Mouse (Mus musculus) hindbrain, embryonic 13.5 days (tissue): ENCODE measurements around the gene Sowahb. TPM values are rescaled to one million over a fixed set of nuclear protein-coding genes. Genes with fewer than 3 reads are reported as not detected.

Experiments used
- ATAC-seq: fragments of 200-750 bp; cut with Nextera tagmentation; 2 replicates; pipeline ENCODE4 v1.8.0; 2017; ENCODE audit warnings: moderate TSS enrichment; ENCODE audit not compliant: low FRiP score
- H3K27ac ChIP-seq: fragments of 300-500 bp; sonication (generic); 2 replicates; pipeline ENCODE4 v1.5.1; 2015; ENCODE audit warnings: inconsistent platforms, mild to moderate bottlenecking, moderate library complexity
- H3K27me3 ChIP-seq: fragments of 300-500 bp; sonication (generic); 2 replicates; pipeline ENCODE4 v1.6.1; 2015; ENCODE audit warnings: mild to moderate bottlenecking, inconsistent platforms
- H3K36me3 ChIP-seq: fragments of 300-500 bp; sonication (generic); 2 replicates; pipeline ENCODE4 v1.6.1; 2015; ENCODE audit warnings: mild to moderate bottlenecking, inconsistent platforms
- H3K4me1 ChIP-seq: fragments of 300-500 bp; sonication (generic); replicated peaks from 2 replicates; pipeline ENCODE4 v1.6.1; 2015; ENCODE audit warnings: inconsistent platforms
- H3K4me2 ChIP-seq: fragments of 300-500 bp; sonication (generic); 2 replicates; pipeline ENCODE4 v1.6.1; 2015; ENCODE audit warnings: inconsistent platforms, mild to moderate bottlenecking, moderate library complexity
- H3K4me3 ChIP-seq: fragments of 300-500 bp; sonication (generic); 2 replicates; pipeline ENCODE4 v1.5.1; 2015; ENCODE audit warnings: mild to moderate bottlenecking, inconsistent platforms
- H3K9ac ChIP-seq: fragments of 300-500 bp; sonication (generic); 2 replicates; pipeline ENCODE4 v1.6.1; 2015; ENCODE audit warnings: mild to moderate bottlenecking, inconsistent platforms
- H3K9me3 ChIP-seq: fragments of 300-500 bp; sonication (generic); 2 replicates; pipeline ENCODE4 v1.6.1; 2016; ENCODE audit warnings: inconsistent platforms
- WGBS: fragments of 180-500 bp; shearing (Covaris S2); methylation state at CpG from one replicate; pipeline ENCODE4 v1.1.7; 2015; 5-methylcytosine and 5-hydroxymethylcytosine counted together
- polyA plus RNA-seq: library from polyadenylated mRNA; unstranded; fragments of >200 nt; fragmentation: Nextera tagmentation; extraction: Ambion mirVana; gene quantifications from 2 replicates; pipeline ENCODE4 v1.2.1, GENCODE M21; 2015

Sowahb gene
- polyA plus RNA-seq, 1 experiment from 2014 or later: not detected

DNA sequence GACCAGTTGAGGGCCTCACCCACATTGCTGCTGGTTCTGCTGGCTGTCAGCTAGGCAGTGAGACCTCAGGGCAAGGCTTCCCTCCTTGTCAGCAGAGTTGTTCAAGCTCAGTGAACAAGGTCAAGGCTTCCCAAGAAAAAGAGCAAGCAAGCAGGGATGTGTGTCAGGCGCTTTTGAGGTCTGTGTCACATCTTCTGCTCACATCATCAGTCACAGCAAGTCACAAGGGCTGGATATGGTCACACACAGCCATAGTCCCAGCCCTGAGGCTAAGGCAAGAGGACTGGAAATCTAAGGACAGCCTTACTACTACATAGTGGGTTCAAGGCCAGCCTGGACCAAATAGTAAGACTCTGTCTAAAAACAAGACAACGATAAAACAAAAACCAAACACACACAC is 50.0 kb downstream of the Sowahb start:
- no peaks in the 10 kb centered on the region for H3K27me3 ChIP-seq
- ATAC-seq: no peak
- H3K9ac ChIP-seq: no peak overlapping the region
- H3K36me3 ChIP-seq: no peaks in the 10 kb centered on the region
- 91% methylated on average over 2 of the region's 2 CpGs for WGBS
- H3K27ac ChIP-seq: no peak overlapping the region
- H3K4me3 ChIP-seq: no peak overlapping the region
- H3K4me2 ChIP-seq: no peak overlapping the region
- no peaks in the 10 kb centered on the region for H3K9me3 ChIP-seq
- peaks cover 4% of the 10 kb centered on the region; the same call in 1 of the 2 replicates for H3K4me1 ChIP-seq

DNA sequence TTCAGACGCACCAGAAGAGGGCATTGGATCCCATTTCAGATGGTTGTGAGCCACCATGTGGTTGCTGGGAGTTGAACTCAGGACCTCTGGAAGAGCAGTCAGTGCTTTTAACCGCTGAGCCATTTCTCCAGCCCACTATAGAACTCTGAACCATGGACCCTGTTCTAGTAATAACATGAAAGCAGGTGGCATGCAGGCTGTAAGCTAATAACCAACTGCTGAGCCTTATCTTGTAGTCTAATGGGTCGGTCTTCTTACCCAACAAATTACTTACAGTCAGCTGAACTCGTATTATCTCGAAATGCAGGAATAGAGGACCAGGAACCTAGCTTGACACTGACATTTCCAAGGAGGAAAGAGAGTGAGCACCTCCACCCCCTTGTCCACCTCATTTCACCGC is 50.5 kb downstream of the Sowahb start:
- Histone ChIP-seq H3K36me3 (no peaks in the 10 kb centered on the region), H3K4me2 (no peak overlapping the region), H3K27me3 (no peaks in the 10 kb centered on the region), H3K4me3 (no peak overlapping the region), H3K4me1 (peaks cover 4% of the 10 kb centered on the region; the same call in 1 of the 2 replicates), H3K9me3 (no peaks in the 10 kb centered on the region), H3K9ac (no peak overlapping the region), H3K27ac (no peak overlapping the region)
- WGBS: 89% methylated on average over 6 of the region's 6 CpGs
- ATAC-seq: no peak

DNA sequence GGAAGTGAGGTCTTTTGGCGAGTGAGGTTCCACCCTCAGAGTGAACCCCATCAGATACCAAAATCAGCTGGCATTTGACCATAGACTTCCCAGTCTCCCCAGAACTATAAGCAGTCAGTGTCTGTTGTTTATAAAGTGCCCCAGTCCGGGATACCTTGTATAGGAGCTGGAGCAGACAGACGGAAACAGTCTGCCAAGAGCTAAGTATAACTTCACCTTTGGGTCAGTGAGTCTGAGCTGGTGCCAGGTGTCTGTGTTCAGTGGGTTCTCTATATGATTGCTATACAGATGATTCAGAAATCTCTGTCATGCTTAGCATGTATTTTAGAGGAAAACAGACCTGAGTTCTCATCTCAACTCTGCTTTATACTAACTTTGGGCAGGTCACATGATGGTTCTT is 52.7 kb downstream of the Sowahb start:
- H3K27me3 ChIP-seq: no peaks in the 10 kb centered on the region
- peaks cover 6% of the 10 kb centered on the region for H3K4me1 ChIP-seq
- no peak overlapping the region for H3K4me2 ChIP-seq
- no peak overlapping the region for H3K27ac ChIP-seq
- H3K36me3 ChIP-seq: no peaks in the 10 kb centered on the region
- H3K9me3 ChIP-seq: no peaks in the 10 kb centered on the region
- WGBS: 86% methylated on average over 3 of the region's 3 CpGs
- H3K4me3 ChIP-seq: no peak overlapping the region
- no peak for ATAC-seq
- H3K9ac ChIP-seq: no peak overlapping the region

Other genes starting within 250 kb of the Sowahb start
- 165 and 171 TPM in 2 replicates for gene Sept11, start 48.4 kb upstream of the Sowahb start, polyA plus RNA-seq
- gene Ccni, start 161.5 kb upstream of the Sowahb start, polyA plus RNA-seq: 137 and 140 TPM in 2 replicates
- 2.0 and 2.2 TPM in 2 replicates for gene 2010109A12Rik, start 161.5 kb upstream of the Sowahb start, polyA plus RNA-seq
- gene Ccng2, start 222.2 kb upstream of the Sowahb start, polyA plus RNA-seq: 109 and 119 TPM in 2 replicates